Mouse (Mus musculus) c-Kit-positive CD71-positive TER-119-negative erythroid progenitor cells, embryonic 14.5 days (primary cell): Measurements from ENCODE around the gene Rdh7.
"Not testable (repeated sequence)": the region's sequence is repeated elsewhere in the genome, so short reads cannot be mapped to it uniquely, and the experiment has no call there.

ENCODE experiments used
- DNase-seq: peaks from one replicate; pipeline ENCODE4 v3.0.0-alpha.2; 2013; ENCODE audit warnings: low read depth

The Rdh7 gene

DNA sequence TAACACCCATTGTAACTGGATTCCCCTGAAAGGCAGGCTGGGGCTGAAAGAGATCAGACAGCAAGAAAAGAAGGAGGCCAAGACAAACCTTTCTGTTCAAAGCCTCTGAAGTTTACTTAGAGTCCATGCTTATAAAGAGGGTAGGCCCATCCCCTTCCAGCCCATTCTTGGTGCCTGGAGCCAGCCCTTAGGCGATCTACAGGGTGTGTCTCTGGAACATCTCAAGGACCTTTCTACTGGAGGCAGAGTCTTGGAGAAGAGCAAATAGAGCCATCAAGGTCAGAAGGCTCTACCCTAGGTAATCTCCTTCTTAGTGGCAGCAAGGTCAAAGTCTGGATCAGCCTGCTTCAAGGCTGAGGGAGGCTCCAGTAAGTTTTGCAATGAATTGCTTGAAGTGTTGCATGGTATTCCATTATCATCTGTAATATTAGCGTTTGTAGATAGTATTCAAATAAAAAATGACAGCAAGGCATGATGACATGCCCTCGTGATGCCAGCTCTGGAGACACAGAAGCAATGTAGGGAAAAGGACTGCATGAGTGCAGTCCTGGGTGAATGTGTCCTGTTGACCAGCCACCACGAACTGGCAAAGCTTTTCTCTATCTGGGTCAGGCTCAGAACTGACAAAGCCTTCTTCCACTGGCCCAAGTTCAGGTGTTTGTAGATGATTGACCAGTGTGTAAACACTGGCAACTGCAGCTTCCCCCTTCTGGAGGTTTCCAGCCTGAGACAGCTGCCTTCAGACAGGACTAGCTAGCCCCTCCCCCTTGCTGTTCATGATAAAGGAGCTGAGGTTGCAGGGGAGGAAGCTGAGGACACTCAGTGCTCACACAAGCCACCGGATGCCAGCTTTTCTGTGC lies 4.8 kb upstream of the Rdh7 start:
- not testable (repeated sequence) for DNase-seq

- DNase-seq: no peak
Observed at GRCm38 (mm10) chr10:127891481-127891880, 2.9 kb upstream of the Rdh7 start.

DNA sequence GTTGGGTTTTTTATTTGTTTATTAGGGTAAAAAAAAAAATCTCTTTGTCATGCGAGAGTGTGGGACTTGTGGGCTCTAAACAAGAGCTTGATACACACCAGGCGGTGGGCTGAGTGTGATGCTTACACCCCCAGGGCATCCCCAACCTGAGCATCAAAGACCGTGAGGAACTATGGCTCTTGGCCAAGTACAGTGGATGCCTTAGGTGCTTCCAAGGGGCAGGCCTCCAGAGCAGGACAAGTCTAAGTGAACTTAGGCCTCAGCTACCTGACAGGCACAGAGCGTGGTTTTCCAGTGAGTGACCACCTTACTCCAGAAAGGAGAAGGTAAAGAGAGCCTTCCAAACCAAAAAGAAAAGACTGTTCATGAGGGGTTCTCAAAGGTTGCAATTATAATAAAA lies 1.6 kb downstream of the Rdh7 start:
- no peak for DNase-seq

DNA sequence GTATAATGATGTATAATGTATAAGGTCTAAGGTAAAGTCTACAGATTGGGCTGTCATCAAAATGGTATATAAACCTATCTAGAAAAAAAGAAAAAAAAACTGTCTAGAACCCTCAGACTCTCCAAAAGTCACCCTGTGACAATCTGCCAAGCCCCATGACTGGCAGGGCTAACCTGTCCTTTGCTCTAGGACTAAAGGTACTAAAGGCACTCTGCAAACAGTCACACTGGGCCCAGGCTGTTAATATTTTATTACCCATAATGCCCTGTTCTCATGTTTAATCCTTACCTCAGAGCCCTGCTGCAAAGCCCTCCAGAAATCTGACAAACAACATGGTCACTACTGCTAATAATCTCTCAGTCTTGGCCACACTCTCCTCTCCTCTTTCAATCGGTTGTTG lies 2.1 kb downstream of the Rdh7 start:
- no peak for DNase-seq

DNA sequence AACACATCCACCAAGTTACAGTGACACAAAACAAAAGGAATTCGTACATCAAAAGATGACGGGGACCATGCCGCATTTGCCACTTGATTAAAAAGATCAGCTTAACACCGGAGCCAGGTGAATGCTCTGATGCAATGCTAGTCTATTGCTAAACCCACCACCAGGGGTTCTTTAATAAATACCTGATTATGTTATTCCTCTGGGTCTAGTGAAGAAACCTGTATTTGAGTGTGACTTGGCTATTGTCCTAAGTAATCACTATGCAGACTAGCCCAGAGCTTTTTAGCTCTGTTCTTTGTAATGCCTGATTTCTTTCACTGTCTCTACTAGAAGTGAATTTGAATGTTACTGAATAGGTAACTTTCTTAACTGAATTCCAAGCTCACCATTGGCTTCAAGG lies 7.6 kb downstream of the Rdh7 start:
- DNase-seq: no peak

- DNase-seq: peak; percentile 10
Observed at GRCm38 (mm10) chr10:127879155-127879688, 9.4 kb downstream of the Rdh7 start.

DNA sequence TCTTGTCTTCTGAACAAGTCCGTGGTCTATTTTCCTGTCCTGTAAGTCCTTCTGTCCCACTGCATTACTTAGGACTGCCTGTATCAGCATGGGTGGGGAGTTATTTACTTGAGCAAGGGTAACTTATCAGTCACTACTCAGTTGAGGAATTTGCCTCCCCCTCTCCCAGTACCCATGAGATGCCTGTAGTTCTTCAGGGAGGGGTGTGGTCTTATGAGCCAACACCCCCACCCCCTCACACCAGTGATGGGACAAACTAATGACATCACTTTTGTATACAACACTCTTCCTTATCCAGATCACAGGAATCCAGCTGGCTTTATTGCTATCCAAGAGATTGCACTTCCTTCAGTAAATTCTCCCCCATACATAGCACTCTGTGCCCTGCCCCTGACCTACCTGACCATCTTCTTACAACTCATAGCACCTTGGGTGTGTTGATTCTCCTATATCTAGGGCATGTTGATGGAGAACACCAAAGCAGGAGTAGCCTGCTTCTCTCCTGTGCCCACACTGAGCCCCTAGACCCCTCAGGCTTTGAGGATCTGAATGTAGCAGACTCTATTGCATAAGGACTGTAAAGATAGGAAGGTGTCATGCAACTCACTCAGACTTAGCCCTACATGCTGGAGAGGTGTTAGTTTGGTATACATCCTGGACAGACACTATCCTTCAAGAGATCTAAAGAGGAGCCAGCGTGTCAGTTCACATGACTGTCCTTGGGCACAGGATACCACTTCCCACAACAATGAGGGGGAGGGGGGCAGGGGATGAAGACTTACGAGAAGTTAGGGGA lies 10.2 kb downstream of the Rdh7 start:
- DNase-seq: no peak

DNA sequence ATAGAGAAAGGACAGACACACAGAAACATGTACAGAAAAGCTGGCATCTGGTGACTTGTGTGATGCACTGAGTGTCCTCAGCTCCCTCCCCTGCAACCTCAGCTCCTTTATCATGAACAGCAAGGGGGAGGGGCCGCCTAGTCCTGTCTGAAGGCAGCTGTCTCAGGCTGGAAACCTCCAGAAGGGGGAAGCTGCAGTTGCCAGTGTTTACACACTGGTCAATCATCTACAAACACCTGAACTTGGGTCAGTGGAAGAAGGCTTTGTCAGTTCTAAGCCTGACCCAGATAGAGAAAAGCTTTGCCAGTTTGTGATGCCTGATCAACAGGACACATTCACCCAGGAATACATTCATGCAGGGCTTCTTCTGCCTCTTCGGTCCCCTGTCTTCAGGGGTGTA lies 10.9 kb downstream of the Rdh7 start:
- DNase-seq: no peak

GRCm38 (mm10) chr10:127872484-127872883 lies 16.1 kb downstream of the Rdh7 start:
- no peak for DNase-seq

GRCm38 (mm10) chr10:127866232-127866631 lies 22.4 kb downstream of the Rdh7 start, which contains the start of gene Rdh16f2:
Rdh16f2 (plus strand) TSS chr10:127866474.
- DNase-seq: no peak

- DNase-seq: no peak
Observed at GRCm38 (mm10) chr10:127864931-127865330, 23.7 kb downstream of the Rdh7 start.

GRCm38 (mm10) chr10:127856376-127856775 lies 32.2 kb downstream of the Rdh7 start:
- DNase-seq: no peak

DNA sequence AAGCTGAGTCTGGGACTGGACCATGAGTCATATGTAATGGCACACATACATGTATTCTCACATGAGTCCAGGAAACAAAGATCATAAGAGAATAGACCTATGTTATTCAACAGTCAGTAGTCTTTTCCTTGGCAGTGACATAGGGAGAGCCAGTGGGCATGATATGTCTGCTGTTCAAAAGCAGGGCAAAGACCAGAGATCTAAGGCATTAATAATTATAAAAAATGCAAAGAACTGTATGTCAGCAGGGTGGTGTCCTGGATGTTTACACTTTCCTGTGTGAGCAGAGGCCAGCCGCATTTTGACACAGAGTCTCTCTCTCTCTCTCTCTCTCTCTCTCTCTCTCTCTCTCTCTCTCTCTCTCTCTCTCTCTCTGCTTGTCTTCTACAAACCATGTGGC lies 39.0 kb downstream of the Rdh7 start, which contains the start of gene Rdh19:
TSS of gene Rdh19 (plus strand) at position 301 of the 400 bp plus-strand sequence.
- no peak for DNase-seq

DNA sequence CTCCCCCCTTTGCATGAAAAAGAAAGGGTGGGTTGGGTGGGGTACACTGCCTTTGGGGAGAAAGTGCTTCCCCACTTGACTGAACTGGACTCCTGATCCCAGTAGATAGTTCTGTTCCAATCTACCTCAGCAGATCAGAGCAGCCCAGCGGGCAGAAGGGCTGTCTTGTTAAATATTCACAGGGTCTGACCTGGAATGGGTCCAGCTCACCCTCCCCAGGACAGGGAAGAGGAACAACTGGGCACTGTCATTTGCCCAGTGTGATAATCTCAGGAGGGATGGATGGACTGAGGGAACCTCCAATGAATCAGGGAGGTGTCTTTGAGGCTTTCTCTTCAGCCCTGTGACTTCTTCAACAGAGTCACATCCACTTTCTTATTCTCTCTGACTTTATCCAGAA lies 40.5 kb downstream of the Rdh7 start:
- DNase-seq: no peak

GRCm38 (mm10) chr10:127845945-127846344 lies 42.7 kb downstream of the Rdh7 start:
- DNase-seq: not testable (repeated sequence)

DNA sequence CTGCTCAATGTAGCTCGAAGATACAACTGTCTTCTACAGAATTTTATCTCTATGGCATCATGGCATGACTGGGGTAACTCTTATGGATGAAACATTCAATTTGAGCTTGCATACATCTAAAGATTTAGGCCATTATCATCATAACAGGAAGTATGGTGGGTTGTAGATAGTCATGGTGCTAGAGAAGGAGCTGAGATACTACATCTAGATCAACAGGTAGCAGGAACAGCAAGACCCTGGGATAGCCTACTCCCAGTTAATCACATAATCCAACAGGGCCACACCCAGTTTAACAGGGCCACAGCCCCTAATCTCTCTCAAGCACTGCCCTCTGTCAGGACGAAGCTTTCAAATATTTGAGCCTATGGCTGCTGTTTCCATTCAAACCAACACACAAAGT lies 47.8 kb downstream of the Rdh7 start:
- no peak for DNase-seq

DNA sequence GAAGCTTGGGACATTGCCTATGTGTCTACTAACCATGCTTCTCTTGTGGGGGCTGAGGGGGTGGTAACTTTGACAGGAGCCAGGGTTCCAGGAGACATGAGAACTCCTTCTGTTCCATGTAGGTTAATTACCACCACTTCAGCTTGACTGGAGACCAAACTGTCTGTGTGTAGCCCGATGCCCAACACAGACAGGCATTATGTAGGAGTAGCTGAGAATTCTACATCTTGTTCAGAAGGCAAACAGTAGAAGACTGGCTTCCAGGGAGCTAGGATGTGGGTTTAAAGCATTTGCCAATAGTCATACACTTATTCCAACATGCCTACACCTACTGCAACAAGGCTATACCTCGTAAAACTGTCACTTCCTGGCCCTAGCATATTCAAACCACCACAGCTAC lies 50.1 kb downstream of the Rdh7 start:
- no peak for DNase-seq

- DNase-seq: not testable (repeated sequence)
Observed at GRCm38 (mm10) chr10:127837793-127838192, 50.8 kb downstream of the Rdh7 start.

GRCm38 (mm10) chr10:127835292-127835691 lies 53.3 kb downstream of the Rdh7 start:
- no peak for DNase-seq

DNA sequence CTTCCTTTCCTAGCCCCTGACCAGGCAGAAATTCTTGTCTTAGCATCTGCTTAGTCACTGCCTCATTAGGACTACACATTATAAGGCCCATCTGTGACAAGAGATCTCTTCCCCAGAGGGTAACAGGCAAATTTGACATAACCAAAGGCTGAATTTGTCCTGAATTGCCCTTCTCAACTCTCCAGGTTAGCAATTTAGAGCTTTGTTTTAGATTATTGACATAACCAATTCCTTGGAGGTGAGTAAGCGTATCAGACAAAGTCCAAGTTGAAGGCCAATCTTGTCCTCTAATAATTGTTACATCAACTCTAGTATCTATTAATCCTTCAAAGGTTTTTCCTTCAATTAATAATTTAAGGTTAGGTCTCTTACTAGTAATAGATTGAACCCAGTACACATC lies 54.4 kb downstream of the Rdh7 start:
- not testable (repeated sequence) for DNase-seq
